Mouse (Mus musculus) midbrain, embryonic 14.5 days (tissue): ENCODE results near the gene Gm17545. TPM values are rescaled to one million over a fixed set of nuclear protein-coding genes. Genes with fewer than 3 reads are reported as not detected.

ENCODE experiments used
- ATAC-seq: fragments of 200-750 bp; cut with Nextera tagmentation; 2 replicates; pipeline ENCODE4 v1.8.0; 2017; ENCODE audit warnings: moderate number of reproducible peaks, moderate library complexity; ENCODE audit not compliant: low FRiP score, low TSS enrichment
- DNase-seq: peaks from one replicate; pipeline ENCODE4 v3.0.0-alpha.2; 2015
- H3K27ac ChIP-seq: fragments of 300-500 bp; sonication (generic); replicated peaks from 2 replicates; pipeline ENCODE4 v1.5.1; 2014; ENCODE audit warnings: mild to moderate bottlenecking, low read depth, low read length, moderate library complexity
- H3K27me3 ChIP-seq: fragments of 300-500 bp; sonication (generic); 2 replicates; pipeline ENCODE4 v1.6.1; 2014; ENCODE audit warnings: low read length, control low read depth, mixed read lengths; ENCODE audit not compliant: control insufficient read depth, insufficient read depth
- H3K36me3 ChIP-seq: fragments of 300-500 bp; sonication (generic); 2 replicates; pipeline ENCODE4 v1.6.1; 2014; ENCODE audit warnings: low read length, control low read depth; ENCODE audit not compliant: control insufficient read depth, insufficient read depth
- H3K4me1 ChIP-seq: fragments of 300-500 bp; sonication (generic); 2 replicates; pipeline ENCODE4 v1.6.1; 2014; ENCODE audit warnings: mild to moderate bottlenecking, antibody characterized with exemption, low read length, control low read depth; ENCODE audit not compliant: control insufficient read depth, insufficient read depth
- H3K4me2 ChIP-seq: fragments of 300-500 bp; sonication (generic); 2 replicates; pipeline ENCODE4 v1.6.1; 2014; ENCODE audit warnings: mild to moderate bottlenecking, low read length, moderate library complexity
- H3K4me3 ChIP-seq: fragments of 300-500 bp; sonication (generic); replicated peaks from 2 replicates; pipeline ENCODE4 v1.5.1; 2014; ENCODE audit warnings: low read depth, low read length
- H3K9ac ChIP-seq: fragments of 300-500 bp; sonication (generic); replicated peaks from 2 replicates; pipeline ENCODE4 v1.6.1; 2014; ENCODE audit warnings: mild to moderate bottlenecking, low read length, moderate library complexity
- H3K9me3 ChIP-seq: fragments of 300-500 bp; sonication (generic); 2 replicates; pipeline ENCODE4 v1.6.1; 2016; ENCODE audit warnings: low read length, control low read depth, mixed read lengths; ENCODE audit not compliant: control insufficient read depth
- WGBS: fragments of 180-500 bp; shearing (Covaris S2); extraction: QIAGEN DNeasy Blood & Tissue Kit; methylation state at CpG from one replicate; pipeline ENCODE4 v1.1.7; 2014; 5-methylcytosine and 5-hydroxymethylcytosine counted together
- polyA plus RNA-seq: library from polyadenylated mRNA; unstranded; fragments of >200 nt; fragmentation: Nextera tagmentation; extraction: Ambion mirVana; gene quantifications from 2 replicates; pipeline ENCODE4 v1.2.1, GENCODE M21; 2014

Gm17545 gene
- polyA plus RNA-seq, 1 experiment from 2014 or later: not detected

DNA sequence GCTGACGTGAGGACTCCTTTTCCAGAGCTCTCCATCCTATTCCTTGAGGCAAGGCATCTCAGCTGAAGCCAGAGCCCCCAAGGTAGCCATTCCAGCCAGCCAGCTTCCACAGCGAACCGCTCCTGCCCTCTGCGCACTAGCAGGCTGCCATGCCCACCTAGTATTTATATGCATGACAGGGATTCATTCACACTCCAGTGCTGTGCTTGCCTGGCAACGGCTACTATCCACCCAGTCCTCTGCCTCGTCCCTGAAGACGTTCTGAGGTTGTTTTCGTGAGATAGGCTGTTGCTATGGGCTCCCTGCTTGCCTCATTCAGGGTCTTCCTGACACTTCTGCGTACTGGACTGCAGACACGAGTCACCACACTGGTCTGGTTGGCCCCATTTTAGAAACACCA is 1.4 kb upstream of the Gm17545 start:
- ATAC-seq (no peak), DNase-seq (no peak)
- Histone ChIP-seq H3K9ac (no peak overlapping the region), H3K36me3 (peaks cover 98% of the 10 kb centered on the region), H3K4me1 (no peaks in the 10 kb centered on the region), H3K4me2 (no peak overlapping the region), H3K27me3 (no peaks in the 10 kb centered on the region), H3K9me3 (no peaks in the 10 kb centered on the region), H3K4me3 (no peak overlapping the region), H3K27ac (no peak overlapping the region)
- 88% methylated on average over 10 of the region's 10 CpGs for WGBS

DNA sequence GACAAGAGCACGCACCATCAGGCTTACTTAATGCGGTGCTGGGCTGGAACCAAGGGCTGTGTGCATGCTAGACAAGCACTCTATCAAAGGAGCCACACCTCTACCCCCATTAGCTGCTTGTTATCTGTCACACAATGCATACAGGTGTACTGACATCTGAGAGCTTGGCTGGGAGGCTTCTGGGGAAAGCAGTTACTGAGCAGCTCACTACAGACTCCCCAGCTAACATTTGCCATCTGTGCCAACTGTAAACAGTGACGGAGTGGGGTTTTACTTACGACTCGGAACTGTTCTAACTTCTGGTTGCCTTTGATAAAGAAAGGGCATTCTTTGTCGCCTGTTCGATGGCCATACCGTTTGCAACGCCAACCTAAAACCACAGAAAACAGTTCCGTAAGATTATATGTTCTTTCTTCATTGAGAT is 577 bp upstream of the Gm17545 start:
- DNase-seq (no peak), ATAC-seq (no peak)
- Histone ChIP-seq H3K36me3 (peaks cover 93% of the 10 kb centered on the region), H3K9ac (no peak overlapping the region), H3K4me3 (no peak overlapping the region), H3K9me3 (no peaks in the 10 kb centered on the region), H3K27me3 (no peaks in the 10 kb centered on the region), H3K27ac (no peak overlapping the region), H3K4me2 (no peak overlapping the region), H3K4me1 (no peaks in the 10 kb centered on the region)
- WGBS: 96% methylated on average over 10 of the region's 10 CpGs

DNA sequence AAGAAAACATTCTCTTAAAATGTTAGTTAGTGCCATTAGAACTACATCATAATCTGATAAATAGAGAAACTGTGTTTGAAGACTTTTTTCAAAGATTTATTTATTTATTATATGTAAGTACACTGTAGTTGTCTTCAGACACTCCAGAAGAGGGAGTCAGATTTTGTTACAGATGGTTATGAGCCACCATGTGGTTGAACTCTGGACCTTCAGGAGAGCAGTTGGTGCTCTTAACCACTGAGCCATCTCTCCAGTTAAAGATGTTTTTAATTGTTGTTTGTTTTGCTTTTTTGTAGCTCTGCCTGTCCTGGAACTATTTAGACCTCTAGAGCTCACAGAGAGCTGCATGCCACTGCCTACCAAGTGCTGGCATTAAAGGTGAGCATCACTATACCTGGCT is 951 bp downstream of the Gm17545 start:
- Histone ChIP-seq H3K9me3 (no peaks in the 10 kb centered on the region), H3K4me3 (no peak overlapping the region), H3K27me3 (no peaks in the 10 kb centered on the region), H3K9ac (no peak overlapping the region), H3K4me1 (no peaks in the 10 kb centered on the region), H3K27ac (no peak overlapping the region), H3K4me2 (no peak overlapping the region), H3K36me3 (peaks cover 83% of the 10 kb centered on the region)
- DNase-seq: no peak
- ATAC-seq: no peak

DNA sequence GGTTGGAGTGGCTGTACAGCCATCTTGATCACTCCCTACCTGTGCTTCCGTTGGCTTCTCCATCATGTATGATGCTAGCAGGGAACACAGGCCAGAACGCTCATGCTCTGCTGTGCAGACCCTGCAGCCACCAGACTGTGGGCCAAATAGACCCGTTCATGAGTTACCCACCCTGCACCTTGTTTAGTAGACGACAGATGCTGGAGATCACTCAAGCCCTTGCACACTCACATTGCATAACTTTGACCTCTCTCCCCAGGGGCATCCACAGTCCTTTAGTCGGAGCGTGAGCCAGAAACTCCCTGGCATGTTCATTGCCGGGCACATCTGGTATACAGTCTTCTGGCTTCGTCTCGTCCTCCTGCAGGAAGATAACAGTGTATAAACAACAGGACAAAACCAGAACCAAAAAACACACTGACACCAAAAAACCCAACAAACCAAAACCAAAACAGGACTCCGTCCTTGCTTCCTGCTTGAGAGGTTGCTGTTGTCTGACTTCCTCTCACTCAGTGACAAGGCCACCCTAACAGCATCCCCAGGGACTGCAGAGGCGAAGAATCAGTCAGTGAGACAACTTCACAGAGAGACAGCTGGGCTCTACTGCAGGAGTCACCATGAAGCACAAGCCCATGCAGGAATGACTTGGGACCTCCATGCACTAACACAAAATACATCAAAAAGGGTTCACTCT is 3.2 kb downstream of the Gm17545 start:
- no peak for DNase-seq

DNA sequence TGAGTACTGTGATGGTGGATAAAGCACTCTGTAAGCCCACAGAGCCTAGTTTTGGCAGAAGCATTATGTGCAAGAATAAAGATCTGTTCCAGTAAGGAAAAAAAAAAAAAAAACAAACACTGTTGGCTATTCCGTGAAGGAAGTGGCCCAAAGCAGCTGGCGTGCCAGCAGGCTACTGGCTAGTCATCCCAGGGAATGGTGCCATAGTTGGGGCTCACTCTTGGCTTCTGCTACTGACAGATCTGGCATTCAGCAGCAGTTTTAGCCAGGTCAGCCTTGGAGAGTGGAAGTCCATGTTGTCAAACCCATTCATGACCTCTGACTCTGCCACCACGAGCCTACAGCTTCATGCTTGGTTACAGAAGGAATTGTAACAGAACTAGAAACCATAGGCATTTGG is 7.9 kb downstream of the Gm17545 start:
- H3K4me2 ChIP-seq: no peak overlapping the region
- H3K36me3 ChIP-seq: peaks cover 32% of the 10 kb centered on the region
- no peak overlapping the region for H3K9ac ChIP-seq
- DNase-seq (no peak), ATAC-seq (no peak)
- WGBS: 92% methylated on average over 3 of the region's 3 CpGs
- H3K4me3 ChIP-seq: no peak overlapping the region
- H3K27ac ChIP-seq: no peak overlapping the region
- H3K9me3 ChIP-seq: no peaks in the 10 kb centered on the region
- H3K4me1 ChIP-seq: 0 out of 2 replicates have a peak, but pooled peaks cover 3% of the 10 kb centered on the region
- H3K27me3 ChIP-seq: no peaks in the 10 kb centered on the region

More for the DNA sequence above, 3.2 kb downstream of the Gm17545 start:
- Histone ChIP-seq H3K4me3 (no peak overlapping the region), H3K27me3 (no peaks in the 10 kb centered on the region), H3K4me2 (no peak overlapping the region), H3K27ac (no peak overlapping the region), H3K4me1 (no peaks in the 10 kb centered on the region), H3K9me3 (no peaks in the 10 kb centered on the region), H3K9ac (no peak overlapping the region), H3K36me3 (peaks cover 70% of the 10 kb centered on the region)
- 93% methylated on average over 11 of the region's 11 CpGs for WGBS
- ATAC-seq: no peak

DNA sequence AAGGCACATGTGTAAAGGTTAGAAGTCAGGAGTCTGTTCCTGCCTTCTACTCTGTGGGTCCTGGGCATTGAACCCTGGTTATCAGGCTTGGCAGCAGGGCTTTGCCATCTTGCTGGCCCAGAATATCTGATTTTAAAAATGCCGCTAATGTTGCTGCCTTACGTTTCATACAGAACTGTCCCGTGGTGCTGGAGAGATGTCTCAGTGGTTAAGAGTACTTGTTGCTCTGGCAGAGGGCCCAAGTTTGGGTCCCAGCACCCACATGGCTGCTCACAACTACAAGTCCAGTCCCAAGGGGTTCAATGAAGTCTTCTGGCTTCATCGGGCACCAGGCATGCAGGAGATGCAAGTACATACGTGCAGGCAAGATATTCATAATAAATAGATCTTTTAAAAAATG is 12.1 kb downstream of the Gm17545 start:
- H3K4me2 ChIP-seq: no peak overlapping the region
- no peak overlapping the region for H3K4me3 ChIP-seq
- H3K36me3 ChIP-seq: peaks cover 12% of the 10 kb centered on the region; the same call in 1 of the 2 replicates
- no peaks in the 10 kb centered on the region for H3K9me3 ChIP-seq
- H3K27me3 ChIP-seq: no peaks in the 10 kb centered on the region
- 0 out of 2 replicates have a peak, but pooled peaks cover 6% of the 10 kb centered on the region for H3K4me1 ChIP-seq
- 95% methylated on average over 5 of the region's 5 CpGs for WGBS
- H3K27ac ChIP-seq: no peak overlapping the region
- DNase-seq (no peak), ATAC-seq (no peak)
- H3K9ac ChIP-seq: no peak overlapping the region

DNA sequence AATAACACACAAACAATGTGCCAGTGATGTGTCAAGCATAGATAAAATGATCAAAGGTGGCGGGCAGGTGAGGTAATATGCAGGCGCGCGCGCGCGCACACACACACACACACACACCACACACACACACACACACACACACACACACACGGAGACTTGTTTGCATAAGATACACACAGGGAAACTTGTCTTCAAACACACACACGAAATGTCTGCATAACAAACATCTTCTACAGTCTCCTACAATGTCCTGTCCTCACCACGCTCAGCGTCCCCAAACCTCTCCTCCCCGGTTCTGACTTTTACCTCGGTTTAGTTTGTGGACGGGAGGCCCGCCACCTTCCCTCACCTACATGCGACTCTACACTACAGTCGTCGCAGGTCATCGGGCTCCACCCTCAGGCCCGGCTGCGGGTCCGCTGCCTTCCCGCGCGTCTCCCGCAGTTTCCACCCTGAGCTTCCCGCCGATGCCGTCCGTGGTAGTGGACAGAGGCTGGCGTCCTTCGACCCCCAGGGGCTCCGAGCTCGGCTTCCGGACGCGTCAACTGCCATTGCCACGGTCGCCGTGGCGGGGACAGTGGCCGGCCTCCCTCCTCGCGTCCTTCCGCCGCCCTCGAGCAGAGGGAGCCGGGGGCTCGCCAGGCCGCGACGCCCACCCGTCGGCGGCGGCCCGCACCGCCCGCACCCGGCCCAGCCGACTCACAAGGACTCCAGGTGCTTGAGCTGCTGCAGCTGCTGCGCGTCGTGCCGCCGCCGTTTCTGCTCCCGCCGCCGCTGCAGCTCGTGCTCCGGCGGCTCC is 13.5 kb downstream of the Gm17545 start:
- Histone ChIP-seq H3K27me3 (no peaks in the 10 kb centered on the region), H3K4me3 (peak overlapping the region; percentile 87), H3K9ac (peak overlapping the region; percentile 97), H3K4me2 (peak overlapping the region; percentile 59), H3K9me3 (no peaks in the 10 kb centered on the region), H3K36me3 (peaks cover 9% of the 10 kb centered on the region; the same call in 1 of the 2 replicates), H3K27ac (peak overlapping the region; percentile 90), H3K4me1 (0 out of 2 replicates have a peak, but pooled peaks cover 6% of the 10 kb centered on the region)
- ATAC-seq (peak; percentile 76), DNase-seq (peak; percentile 66)
- WGBS: under 1% methylated on average over 72 of the region's 73 CpGs

DNA sequence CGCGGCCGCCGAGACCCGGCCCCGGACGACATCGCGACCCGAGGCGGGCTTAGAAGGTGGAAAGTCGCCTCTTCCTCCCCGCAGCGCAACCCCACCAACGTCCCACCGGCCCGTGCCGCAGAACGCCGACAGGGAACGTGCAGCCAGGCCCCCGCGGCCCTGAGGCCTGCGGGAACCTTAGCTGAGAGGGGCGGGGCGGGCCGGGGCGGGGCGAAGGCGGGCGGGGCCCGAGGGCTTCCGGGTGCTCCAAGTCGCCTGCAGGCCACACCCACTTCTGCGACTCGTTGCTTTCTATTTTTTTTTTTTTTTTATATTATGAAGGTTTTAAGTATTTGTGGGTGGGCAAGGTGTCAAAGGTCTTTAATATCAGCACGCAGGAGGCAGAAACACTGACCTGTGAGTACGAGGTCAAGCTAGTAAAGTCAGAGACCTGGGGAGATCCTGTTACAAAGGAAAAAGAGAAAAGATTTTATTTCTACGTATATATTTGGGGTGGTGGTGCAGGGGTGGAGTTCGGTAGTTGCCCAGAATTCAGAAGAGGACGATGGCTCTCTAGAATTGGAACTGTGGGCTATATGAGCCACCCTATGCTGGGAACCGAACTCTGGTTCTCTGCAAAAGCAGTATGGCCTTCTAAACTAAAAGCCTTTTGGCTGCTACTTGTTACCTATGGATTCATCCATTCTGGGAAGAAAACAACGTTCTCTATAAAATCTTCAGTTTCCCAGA is 14.2 kb downstream of the Gm17545 start:
- peak overlapping the region; percentile 59 for H3K4me2 ChIP-seq
- H3K27me3 ChIP-seq: no peaks in the 10 kb centered on the region
- DNase-seq (peak; percentile 88), ATAC-seq (peak; percentile 90)
- 3% methylated on average over 43 of the region's 43 CpGs for WGBS
- H3K9ac ChIP-seq: peak overlapping the region; percentile 97
- H3K36me3 ChIP-seq: peaks cover 9% of the 10 kb centered on the region; the same call in 1 of the 2 replicates
- H3K27ac ChIP-seq: peak overlapping the region; percentile 90
- H3K4me3 ChIP-seq: peak overlapping the region; percentile 87
- H3K9me3 ChIP-seq: no peaks in the 10 kb centered on the region
- 0 out of 2 replicates have a peak, but pooled peaks cover 6% of the 10 kb centered on the region for H3K4me1 ChIP-seq
